Mouse (Mus musculus): ENCODE data around the gene Slc4a1ap. TPM values are rescaled to one million over a fixed set of nuclear protein-coding genes. Genes with fewer than 3 reads are reported as not detected.

The Slc4a1ap gene
- polyA plus RNA-seq, 1 experiment from 2014 or later: 15.2 TPM

DNA sequence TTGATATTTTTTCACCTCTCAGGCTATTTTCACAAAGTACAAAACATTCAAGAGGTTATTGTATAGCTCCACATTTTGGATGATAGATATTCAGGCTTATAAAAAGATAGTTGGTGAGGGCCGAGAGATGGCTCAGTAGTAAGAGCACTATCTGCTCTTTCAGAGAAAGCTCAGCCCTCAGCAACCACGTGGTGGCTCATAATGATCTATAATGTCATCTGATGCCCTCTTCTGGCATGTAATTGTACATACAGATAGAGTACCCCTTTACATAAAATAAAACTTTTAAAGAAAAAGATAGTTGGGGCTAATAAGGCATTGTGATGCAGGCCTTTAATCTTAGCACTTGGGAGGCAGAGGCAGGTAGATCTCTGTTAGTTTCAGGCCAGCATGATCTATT is 1.8 kb downstream of the Slc4a1ap start:
- H3K4me2 ChIP-seq (replicated peaks; ENCODE audit: low read depth): no peak overlapping the region

DNA sequence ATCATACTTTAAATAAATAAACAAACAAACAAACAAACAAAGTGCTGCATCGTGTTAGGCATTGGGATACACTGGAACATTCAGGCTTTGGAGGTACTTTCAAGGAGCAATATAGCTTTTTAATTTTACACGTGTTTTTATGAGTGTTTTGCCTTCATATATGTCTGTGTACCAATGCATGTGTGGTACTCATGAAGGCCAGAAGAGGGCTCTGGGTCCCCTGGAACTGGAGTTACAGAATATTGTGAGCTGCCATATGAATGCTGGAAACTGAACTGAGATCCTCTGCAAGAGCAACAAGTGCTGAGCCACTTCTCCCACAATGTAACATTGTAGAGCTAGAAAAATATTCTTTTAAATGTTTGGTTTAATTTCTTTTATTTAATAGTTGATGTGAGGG is 8.4 kb downstream of the Slc4a1ap start:
- no peak overlapping the region for H3K4me3 ChIP-seq (ENCODE audit: low read depth, low read length)
- H3K27me3 ChIP-seq (ENCODE audit: control insufficient read depth, insufficient read depth, low read length): no peaks in the 10 kb centered on the region
- peaks cover 16% of the 10 kb centered on the region for H3K36me3 ChIP-seq (ENCODE audit: control insufficient read depth, insufficient read depth, low read length)
- no peak overlapping the region for H3K4me2 ChIP-seq (replicated peaks; ENCODE audit: low read depth)
- ATAC-seq (ENCODE audit: low FRiP score, low TSS enrichment) (no peak), DNase-seq (ENCODE audit: low spot score) (no peak)
- H3K9me3 ChIP-seq (ENCODE audit: control insufficient read depth, low read length): no peaks in the 10 kb centered on the region
- WGBS: 81% methylated on average over 2 of the region's 2 CpGs
- no peak overlapping the region for H3K9ac ChIP-seq (ENCODE audit: low read length)
- H3K4me1 ChIP-seq (replicated peaks; ENCODE audit: control insufficient read depth, insufficient read depth): no peaks in the 10 kb centered on the region
- no peak overlapping the region for H3K27ac ChIP-seq (replicated peaks)
- TF ChIP-seq EP300 (optimal IDR thresholded peaks at IDR 0.05): no peak
- peak; percentile 36; the same call in 1 of the 2 replicates for TF ChIP-seq CTCF (IDR thresholded peaks at IDR 0.05; ENCODE audit: low read depth)

More for the DNA sequence above, 1.8 kb downstream of the Slc4a1ap start:
- Histone ChIP-seq H3K9ac (ENCODE audit: low read length) (no peak overlapping the region), H3K36me3 (ENCODE audit: control insufficient read depth, insufficient read depth, low read length) (peaks cover 8% of the 10 kb centered on the region; the same call in 1 of the 2 replicates), H3K4me1 (replicated peaks; ENCODE audit: control insufficient read depth, insufficient read depth) (0 out of 2 replicates have a peak, but pooled peaks cover 5% of the 10 kb centered on the region), H3K27me3 (ENCODE audit: control insufficient read depth, insufficient read depth, low read length) (no peaks in the 10 kb centered on the region), H3K27ac (replicated peaks) (no peak overlapping the region), H3K9me3 (ENCODE audit: control insufficient read depth, low read length) (no peaks in the 10 kb centered on the region), H3K4me3 (ENCODE audit: low read depth, low read length) (no peak overlapping the region)
- TF ChIP-seq CTCF (IDR thresholded peaks at IDR 0.05; ENCODE audit: low read depth) (peak; percentile 14; the same call in 1 of the 2 replicates), EP300 (optimal IDR thresholded peaks at IDR 0.05) (no peak)
- WGBS: 48% methylated on average over 2 of the region's 2 CpGs
- ATAC-seq (ENCODE audit: low FRiP score, low TSS enrichment) (no peak), DNase-seq (ENCODE audit: low spot score) (no peak)

DNA sequence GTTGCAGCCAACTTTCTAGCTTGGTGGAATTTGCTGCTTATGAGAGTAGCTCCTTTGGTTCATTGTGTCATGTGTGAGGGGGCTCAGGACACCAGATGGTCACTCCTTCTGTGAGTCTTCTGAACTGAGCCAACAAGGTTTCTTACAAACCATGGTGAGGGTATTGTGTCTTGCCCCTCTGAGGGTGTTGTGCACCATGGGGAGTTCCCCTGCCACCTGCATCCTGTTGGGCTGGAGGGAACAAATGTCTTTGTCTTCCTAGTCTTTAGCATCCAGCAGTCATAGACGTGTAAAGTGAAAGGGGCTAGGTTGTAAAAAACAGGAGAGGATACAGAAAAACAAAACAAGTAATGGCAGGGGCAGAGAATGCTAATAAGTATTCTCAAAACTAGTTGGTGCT is 32.6 kb downstream of the Slc4a1ap start:
- Histone ChIP-seq H3K27me3 (ENCODE audit: control insufficient read depth, insufficient read depth, low read length) (no peaks in the 10 kb centered on the region), H3K27ac (replicated peaks) (no peak overlapping the region), H3K9me3 (ENCODE audit: control insufficient read depth, low read length) (no peaks in the 10 kb centered on the region), H3K4me2 (replicated peaks; ENCODE audit: low read depth) (no peak overlapping the region), H3K9ac (ENCODE audit: low read length) (no peak overlapping the region), H3K36me3 (ENCODE audit: control insufficient read depth, insufficient read depth, low read length) (no peaks in the 10 kb centered on the region), H3K4me3 (ENCODE audit: low read depth, low read length) (no peak overlapping the region), H3K4me1 (replicated peaks; ENCODE audit: control insufficient read depth, insufficient read depth) (peaks cover 3% of the 10 kb centered on the region; the same call in 1 of the 2 replicates)
- no peak for DNase-seq (ENCODE audit: low spot score)
- ATAC-seq (ENCODE audit: low FRiP score, low TSS enrichment): no peak
- WGBS: 53% methylated on average over 1 of the region's 1 CpGs
- no peak for TF ChIP-seq EP300 (optimal IDR thresholded peaks at IDR 0.05)
- TF ChIP-seq CTCF (IDR thresholded peaks at IDR 0.05; ENCODE audit: low read depth): no peak

DNA sequence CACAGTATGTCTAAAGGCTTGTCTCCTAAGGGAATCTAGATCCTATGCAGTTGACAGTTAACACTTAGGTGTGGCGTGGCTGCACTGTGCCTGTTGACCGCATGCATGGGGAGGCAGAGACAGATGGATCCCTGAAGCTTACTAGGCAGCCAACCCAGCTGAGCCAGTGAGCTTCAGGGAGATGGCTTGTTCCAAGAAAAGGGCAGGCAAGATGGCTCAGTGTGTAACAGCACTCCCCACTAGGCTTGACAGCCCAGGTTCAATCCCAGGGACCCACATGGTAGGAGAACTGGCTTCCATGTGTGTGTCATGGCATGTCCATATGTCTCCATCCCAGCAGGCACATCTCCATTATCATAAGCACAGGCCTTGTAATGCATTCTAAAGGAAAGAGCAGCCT is 33.6 kb downstream of the Slc4a1ap start:
- no peak overlapping the region for H3K27ac ChIP-seq (replicated peaks)
- DNase-seq (ENCODE audit: low spot score): no peak

DNA sequence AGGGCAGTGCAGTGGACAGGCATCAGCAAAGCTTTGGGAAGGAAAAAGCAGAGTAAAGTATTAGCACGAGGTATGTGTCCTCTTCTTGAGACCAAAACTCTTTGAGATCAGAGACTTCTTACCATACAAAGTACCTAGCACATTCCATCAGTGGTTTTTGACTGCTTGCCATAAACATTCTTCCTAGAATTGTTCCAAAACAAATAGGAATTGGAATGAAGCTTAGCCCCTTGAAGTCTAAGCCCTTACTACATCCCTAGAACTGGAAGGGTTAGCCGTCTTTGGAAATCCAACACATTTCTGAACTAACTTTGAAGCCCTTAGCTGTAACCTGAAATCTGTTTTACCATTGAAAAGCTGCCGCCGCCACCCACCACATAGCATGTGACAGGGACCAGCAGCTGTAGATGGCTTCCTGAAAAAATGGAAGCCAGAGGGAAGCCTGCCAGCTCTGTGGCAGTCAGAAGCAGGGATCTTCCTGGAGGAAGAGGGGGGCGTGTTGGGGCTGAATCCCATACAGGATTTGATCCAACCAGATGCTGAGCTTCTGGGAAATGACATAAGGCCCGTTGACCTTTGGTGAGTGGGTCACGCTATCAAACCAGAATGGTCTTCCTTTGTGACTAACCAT is 35.4 kb downstream of the Slc4a1ap start:
- Histone ChIP-seq H3K27ac (replicated peaks) (no peak overlapping the region; the same call in 1 of the 2 replicates), H3K27me3 (ENCODE audit: control insufficient read depth, insufficient read depth, low read length) (no peaks in the 10 kb centered on the region), H3K36me3 (ENCODE audit: control insufficient read depth, insufficient read depth, low read length) (no peaks in the 10 kb centered on the region), H3K4me3 (ENCODE audit: low read depth, low read length) (no peak overlapping the region), H3K4me1 (replicated peaks; ENCODE audit: control insufficient read depth, insufficient read depth) (peaks cover 3% of the 10 kb centered on the region; the same call in 1 of the 2 replicates), H3K9ac (ENCODE audit: low read length) (no peak overlapping the region), H3K9me3 (ENCODE audit: control insufficient read depth, low read length) (no peaks in the 10 kb centered on the region), H3K4me2 (replicated peaks; ENCODE audit: low read depth) (no peak overlapping the region)
- no peak for TF ChIP-seq CTCF (IDR thresholded peaks at IDR 0.05; ENCODE audit: low read depth)
- no peak for TF ChIP-seq EP300 (optimal IDR thresholded peaks at IDR 0.05)
- 64% methylated on average over 7 of the region's 7 CpGs for WGBS
- no peak for DNase-seq (ENCODE audit: low spot score)
- no peak; the same call in 1 of the 2 replicates for ATAC-seq (ENCODE audit: low FRiP score, low TSS enrichment)

More for the DNA sequence above, 33.6 kb downstream of the Slc4a1ap start:
- H3K9me3 ChIP-seq (ENCODE audit: control insufficient read depth, low read length): no peaks in the 10 kb centered on the region
- no peaks in the 10 kb centered on the region for H3K27me3 ChIP-seq (ENCODE audit: control insufficient read depth, insufficient read depth, low read length)
- H3K4me3 ChIP-seq (ENCODE audit: low read depth, low read length): no peak overlapping the region
- no peak overlapping the region for H3K4me2 ChIP-seq (replicated peaks; ENCODE audit: low read depth)
- ATAC-seq (ENCODE audit: low FRiP score, low TSS enrichment): no peak
- TF ChIP-seq EP300 (optimal IDR thresholded peaks at IDR 0.05) (no peak), CTCF (IDR thresholded peaks at IDR 0.05; ENCODE audit: low read depth) (no peak)
- 94% methylated on average over 2 of the region's 2 CpGs for WGBS
- H3K4me1 ChIP-seq (replicated peaks; ENCODE audit: control insufficient read depth, insufficient read depth): peaks cover 3% of the 10 kb centered on the region; the same call in 1 of the 2 replicates
- no peak overlapping the region for H3K9ac ChIP-seq (ENCODE audit: low read length)
- H3K36me3 ChIP-seq (ENCODE audit: control insufficient read depth, insufficient read depth, low read length): no peaks in the 10 kb centered on the region

DNA sequence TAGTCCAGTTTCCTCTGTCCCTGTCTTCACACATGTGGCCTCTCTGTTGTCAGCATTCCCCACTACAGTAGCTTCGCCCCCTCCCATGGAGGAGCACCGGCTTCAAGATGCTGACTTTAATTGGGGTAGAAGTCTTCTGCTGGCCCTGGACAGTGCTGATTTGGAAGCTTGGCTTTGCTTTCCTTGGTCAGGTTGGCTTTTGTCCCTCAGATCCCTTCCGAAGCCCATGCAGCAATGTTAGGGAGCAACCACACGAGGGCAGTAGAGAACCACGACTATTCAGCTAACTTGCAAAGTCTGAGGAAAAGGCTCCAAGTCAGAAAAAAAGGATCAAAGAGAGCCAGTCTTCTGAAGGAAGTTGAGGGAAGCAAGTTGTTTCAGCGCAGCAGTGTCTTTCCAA is 36.7 kb downstream of the Slc4a1ap start:
- no peaks in the 10 kb centered on the region for H3K27me3 ChIP-seq (ENCODE audit: control insufficient read depth, insufficient read depth, low read length)
- H3K27ac ChIP-seq (replicated peaks): peak overlapping the region; percentile 65
- 0 out of 2 replicates have a peak overlapping the region, but pooled peaks have one; percentile 17 for H3K4me2 ChIP-seq (replicated peaks; ENCODE audit: low read depth)
- ATAC-seq (ENCODE audit: low FRiP score, low TSS enrichment) (peak; percentile 40), DNase-seq (ENCODE audit: low spot score) (peak; percentile 83)
- H3K4me3 ChIP-seq (ENCODE audit: low read depth, low read length): no peak overlapping the region
- no peaks in the 10 kb centered on the region for H3K9me3 ChIP-seq (ENCODE audit: control insufficient read depth, low read length)
- TF ChIP-seq EP300 (optimal IDR thresholded peaks at IDR 0.05): no peak
- peak; percentile 99 for TF ChIP-seq CTCF (IDR thresholded peaks at IDR 0.05; ENCODE audit: low read depth)
- no peaks in the 10 kb centered on the region for H3K36me3 ChIP-seq (ENCODE audit: control insufficient read depth, insufficient read depth, low read length)
- peak overlapping the region; percentile 41; the same call in 1 of the 2 replicates for H3K9ac ChIP-seq (ENCODE audit: low read length)
- WGBS: 6% methylated on average over 6 of the region's 6 CpGs
- H3K4me1 ChIP-seq (replicated peaks; ENCODE audit: control insufficient read depth, insufficient read depth): peaks cover 3% of the 10 kb centered on the region; the same call in 1 of the 2 replicates
